Mouse (Mus musculus) lung, embryonic 15.5 days (tissue): ENCODE data around the gene Eif3l. TPM values are rescaled to one million over a fixed set of nuclear protein-coding genes. Genes with fewer than 3 reads are reported as not detected.

Experiments used
- ATAC-seq: fragments of 200-750 bp; cut with Nextera tagmentation; 2 replicates; pipeline ENCODE4 v1.8.0; 2017; ENCODE audit warnings: moderate number of reproducible peaks, borderline replicate concordance; ENCODE audit not compliant: low FRiP score, low TSS enrichment; ENCODE audit errors: extremely low read depth
- H3K27ac ChIP-seq: fragments of 300-500 bp; sonication (generic); 2 replicates; pipeline ENCODE4 v1.5.1; 2015; ENCODE audit warnings: moderate library complexity, mild to moderate bottlenecking, inconsistent platforms
- H3K27me3 ChIP-seq: fragments of 300-500 bp; sonication (generic); 2 replicates; pipeline ENCODE4 v1.6.1; 2015; ENCODE audit warnings: inconsistent platforms
- H3K36me3 ChIP-seq: fragments of 300-500 bp; sonication (generic); 2 replicates; pipeline ENCODE4 v1.6.1; 2015; ENCODE audit warnings: inconsistent platforms
- H3K4me1 ChIP-seq: fragments of 300-500 bp; sonication (generic); 2 replicates; pipeline ENCODE4 v1.6.1; 2015; ENCODE audit warnings: inconsistent platforms
- H3K4me2 ChIP-seq: fragments of 300-500 bp; sonication (generic); 2 replicates; pipeline ENCODE4 v1.6.1; 2015; ENCODE audit warnings: inconsistent platforms, mild to moderate bottlenecking, moderate library complexity
- H3K4me3 ChIP-seq: fragments of 300-500 bp; sonication (generic); 2 replicates; pipeline ENCODE4 v1.5.1; 2015; ENCODE audit warnings: mild to moderate bottlenecking, inconsistent platforms
- H3K9ac ChIP-seq: fragments of 300-500 bp; sonication (generic); 2 replicates; pipeline ENCODE4 v1.6.1; 2015; ENCODE audit warnings: inconsistent platforms
- H3K9me3 ChIP-seq: fragments of 300-500 bp; sonication (generic); 2 replicates; pipeline ENCODE4 v1.6.1; 2016; ENCODE audit warnings: inconsistent platforms
- WGBS: fragments of 180-500 bp; shearing (Covaris S2); methylation state at CpG from one replicate; pipeline ENCODE4 v1.1.7; 2015; 5-methylcytosine and 5-hydroxymethylcytosine counted together
- polyA plus RNA-seq: library from polyadenylated mRNA; unstranded; fragments of >200 nt; fragmentation: Nextera tagmentation; extraction: Ambion mirVana; gene quantifications from 2 replicates; pipeline ENCODE4 v1.2.1, GENCODE M21; 2015

Gene Eif3l
- polyA plus RNA-seq, 1 experiment from 2014 or later = 225 TPM

DNA sequence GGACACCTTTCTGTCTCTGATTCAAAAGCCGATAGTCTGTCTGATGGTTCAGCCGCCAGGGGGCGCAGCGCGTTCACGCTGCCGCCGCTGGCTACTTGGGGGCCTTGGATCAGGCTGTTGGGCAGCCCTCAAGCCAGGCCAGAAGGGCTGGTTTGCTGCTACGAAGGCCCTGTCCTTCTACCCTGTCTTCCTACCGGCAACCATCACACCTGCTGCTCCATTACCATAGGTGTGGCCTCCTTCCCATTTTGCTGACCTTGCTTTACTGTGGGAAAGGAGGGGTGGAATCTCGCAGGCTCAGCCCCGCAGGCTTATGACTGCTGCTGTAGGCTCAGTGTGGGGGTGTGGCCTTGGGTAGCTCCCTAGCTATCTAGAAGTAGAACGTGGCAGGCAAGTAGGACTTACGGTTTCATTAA, 37.1 kb upstream of the Eif3l start:
- 12% methylated on average over 14 of the region's 14 CpGs for WGBS
- no peak overlapping the region for H3K4me3 ChIP-seq
- no peak overlapping the region for H3K27ac ChIP-seq
- H3K9ac ChIP-seq = no peak overlapping the region
- no peaks in the 10 kb centered on the region; the same call in none of the 2 replicates for H3K36me3 ChIP-seq
- ATAC-seq = no peak
- H3K4me2 ChIP-seq = peak overlapping the region; percentile 23; the same call in 1 of the 2 replicates
- peaks cover 36% of the 10 kb centered on the region for H3K27me3 ChIP-seq
- H3K4me1 ChIP-seq = peaks cover 27% of the 10 kb centered on the region
- H3K9me3 ChIP-seq = no peaks in the 10 kb centered on the region

DNA sequence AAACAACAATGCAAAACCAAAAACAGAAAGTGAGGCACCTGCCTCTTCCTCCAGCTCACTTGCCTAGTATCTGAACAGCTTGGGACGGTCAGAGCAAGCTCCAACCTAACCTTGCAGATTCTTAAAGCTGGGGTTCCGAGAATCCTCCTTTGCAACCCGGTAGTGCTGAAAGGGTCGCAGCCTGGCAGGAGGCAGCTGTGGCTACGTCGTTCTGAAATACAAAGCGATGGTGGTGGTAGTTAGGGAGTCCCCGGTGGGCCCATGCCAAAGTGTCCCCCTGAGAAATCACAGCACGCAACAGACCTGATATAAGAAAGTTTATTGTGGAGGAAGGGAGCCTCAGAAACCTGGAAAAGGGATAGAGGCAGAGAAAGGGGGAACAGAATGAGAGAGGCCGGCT, 36.6 kb upstream of the Eif3l start:
- Histone ChIP-seq H3K9ac (no peak overlapping the region), H3K36me3 (no peaks in the 10 kb centered on the region; the same call in none of the 2 replicates), H3K27ac (no peak overlapping the region), H3K4me1 (peaks cover 31% of the 10 kb centered on the region), H3K4me2 (no peak overlapping the region), H3K27me3 (peaks cover 40% of the 10 kb centered on the region), H3K9me3 (no peaks in the 10 kb centered on the region), H3K4me3 (no peak overlapping the region)
- no peak for ATAC-seq
- WGBS = 72% methylated on average over 10 of the region's 10 CpGs

DNA sequence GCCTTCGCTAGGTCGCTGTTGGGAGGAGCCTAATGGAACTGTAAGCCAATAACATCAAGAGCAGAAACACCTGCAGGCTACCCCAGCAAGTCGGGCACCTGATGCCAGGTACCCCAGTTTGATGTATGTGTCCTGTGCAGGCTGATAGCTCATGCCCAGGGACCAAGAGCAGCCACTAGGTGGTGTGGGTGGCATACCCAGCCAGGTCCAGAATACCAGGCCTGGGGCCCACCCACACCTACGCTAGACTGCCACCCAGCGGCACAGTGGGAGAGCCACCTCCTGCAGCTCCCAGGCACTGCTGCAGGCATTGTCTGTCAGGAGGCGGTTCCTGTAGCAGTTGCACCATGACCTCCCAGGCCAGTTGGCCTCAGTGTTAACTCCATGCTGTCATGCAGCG, 36.1 kb upstream of the Eif3l start:
- peaks cover 45% of the 10 kb centered on the region for H3K27me3 ChIP-seq
- no peak overlapping the region for H3K4me2 ChIP-seq
- ATAC-seq = peak; percentile 50; the same call in 1 of the 2 replicates
- no peak overlapping the region for H3K27ac ChIP-seq
- no peak overlapping the region for H3K9ac ChIP-seq
- no peaks in the 10 kb centered on the region for H3K9me3 ChIP-seq
- H3K4me1 ChIP-seq = peaks cover 31% of the 10 kb centered on the region
- no peaks in the 10 kb centered on the region; the same call in none of the 2 replicates for H3K36me3 ChIP-seq
- H3K4me3 ChIP-seq = no peak overlapping the region
- 19% methylated on average over 7 of the region's 7 CpGs for WGBS

DNA sequence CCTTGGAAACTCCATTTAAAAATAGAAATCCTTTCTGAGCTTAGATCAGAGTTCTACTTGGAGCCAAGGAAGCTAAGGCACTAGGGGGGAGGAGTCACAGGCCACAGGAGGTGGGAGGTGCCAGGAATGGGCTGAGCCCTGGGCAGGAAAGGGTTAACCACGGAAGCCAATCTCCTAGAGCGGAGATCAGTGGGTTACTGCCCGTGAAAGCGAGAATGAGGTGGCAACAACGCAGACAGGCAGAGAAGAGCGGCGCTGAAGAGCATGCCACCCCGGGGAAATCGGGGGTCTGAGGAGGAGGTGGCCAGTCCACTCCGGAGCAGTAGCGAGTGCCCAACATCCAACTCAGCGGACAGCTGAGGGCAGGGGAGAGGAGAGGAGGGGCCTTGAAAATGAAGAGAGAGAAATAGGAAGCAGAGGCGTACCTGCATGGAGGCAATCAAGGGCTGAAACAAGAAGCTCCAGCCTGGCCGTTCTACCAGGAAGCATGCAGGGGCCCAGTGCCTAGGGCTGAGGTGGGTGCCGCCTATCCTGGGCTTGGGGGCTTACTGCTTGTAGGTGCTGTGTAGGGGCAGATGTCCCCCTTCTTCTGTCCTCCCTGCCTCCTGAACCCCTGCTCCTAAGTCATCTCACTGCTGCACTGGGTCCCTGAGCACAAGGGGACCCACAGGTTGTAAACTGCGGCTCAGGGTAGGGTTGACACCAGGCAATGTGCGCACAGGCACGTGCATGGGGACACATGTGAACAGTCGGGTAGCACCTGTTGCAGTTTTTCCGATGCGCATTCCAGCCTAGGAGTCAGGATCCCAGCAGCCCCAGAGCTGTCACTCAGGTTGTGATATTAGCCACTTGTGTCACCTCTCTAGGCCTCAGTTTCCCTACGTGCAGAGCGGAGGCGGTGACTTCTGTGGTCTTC, 34.2 kb upstream of the Eif3l start:
- Histone ChIP-seq H3K4me3 (peak overlapping the region; percentile 22), H3K9ac (no peak overlapping the region), H3K9me3 (no peaks in the 10 kb centered on the region), H3K36me3 (no peaks in the 10 kb centered on the region; the same call in 1 of the 2 replicates), H3K27me3 (peaks cover 55% of the 10 kb centered on the region), H3K4me1 (peaks cover 31% of the 10 kb centered on the region), H3K4me2 (peak overlapping the region; percentile 50), H3K27ac (no peak overlapping the region)
- WGBS = 15% methylated on average over 24 of the region's 24 CpGs
- no peak for ATAC-seq

DNA sequence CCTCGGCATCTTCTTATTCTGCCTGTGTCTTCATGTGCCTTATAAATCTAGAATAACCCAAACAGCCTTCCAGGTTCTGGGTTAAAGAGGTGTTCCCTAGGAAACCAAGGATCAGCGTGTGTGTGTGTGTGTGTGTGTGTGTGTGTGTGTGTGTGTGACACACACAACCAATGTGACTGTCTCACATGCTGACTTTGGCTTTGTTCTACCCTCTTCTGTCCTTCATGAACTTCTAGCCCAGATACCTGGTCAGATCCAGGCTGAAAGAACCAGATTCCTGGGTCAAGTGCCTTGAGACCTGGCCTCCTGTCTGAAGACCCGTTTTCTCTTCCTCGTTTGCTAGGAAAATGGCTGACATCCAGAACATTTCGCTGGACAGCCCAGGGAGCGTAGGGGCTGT, 33.4 kb upstream of the Eif3l start, which contains the start of gene Galr3:
Galr3 (plus strand) TSS at position 301 of the 400 bp plus-strand sequence.
- peak within 1 kb of the TSS; percentile 99 for H3K4me2 ChIP-seq
- no peaks in the 10 kb centered on the region; the same call in 1 of the 2 replicates for H3K36me3 ChIP-seq
- no peak for ATAC-seq
- peak within 1 kb of the TSS; percentile 56 for H3K4me3 ChIP-seq
- H3K27me3 ChIP-seq = peaks cover 56% of the 10 kb centered on the region
- WGBS = 74% methylated on average over 6 of the region's 6 CpGs
- no peak within 1 kb of the TSS for H3K27ac ChIP-seq
- H3K9ac ChIP-seq = peak within 1 kb of the TSS; percentile 31
- H3K9me3 ChIP-seq = no peaks in the 10 kb centered on the region
- peaks cover 31% of the 10 kb centered on the region for H3K4me1 ChIP-seq

DNA sequence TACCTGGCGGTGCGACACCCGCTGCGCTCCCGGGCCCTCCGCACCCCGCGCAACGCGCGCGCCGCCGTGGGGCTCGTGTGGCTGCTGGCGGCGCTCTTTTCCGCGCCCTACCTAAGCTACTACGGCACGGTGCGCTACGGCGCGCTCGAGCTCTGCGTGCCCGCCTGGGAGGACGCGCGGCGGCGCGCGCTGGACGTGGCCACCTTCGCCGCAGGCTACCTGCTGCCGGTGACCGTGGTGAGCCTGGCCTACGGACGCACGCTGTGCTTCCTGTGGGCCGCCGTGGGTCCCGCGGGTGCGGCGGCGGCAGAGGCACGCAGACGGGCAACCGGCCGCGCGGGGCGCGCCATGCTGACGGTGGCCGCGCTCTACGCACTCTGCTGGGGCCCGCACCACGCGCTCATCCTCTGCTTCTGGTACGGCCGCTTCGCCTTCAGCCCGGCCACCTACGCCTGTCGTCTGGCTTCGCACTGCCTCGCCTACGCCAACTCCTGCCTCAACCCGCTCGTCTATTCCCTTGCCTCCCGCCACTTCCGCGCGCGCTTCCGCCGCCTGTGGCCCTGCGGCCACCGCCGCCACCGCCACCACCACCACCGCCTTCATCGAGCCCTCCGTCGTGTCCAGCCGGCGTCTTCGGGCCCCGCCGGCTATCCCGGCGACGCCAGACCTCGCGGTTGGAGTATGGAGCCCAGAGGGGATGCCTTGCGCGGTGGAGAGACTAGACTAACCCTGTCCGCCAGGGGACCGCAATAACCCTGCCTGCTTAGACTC, 32.1 kb upstream of the Eif3l start:
- peak overlapping the region; percentile 31 for H3K9ac ChIP-seq
- H3K9me3 ChIP-seq = no peaks in the 10 kb centered on the region
- peak overlapping the region; percentile 56 for H3K4me3 ChIP-seq
- peaks cover 56% of the 10 kb centered on the region for H3K27me3 ChIP-seq
- no peak overlapping the region for H3K27ac ChIP-seq
- WGBS = under 1% methylated on average over 89 of the region's 105 CpGs
- no peaks in the 10 kb centered on the region for H3K36me3 ChIP-seq
- H3K4me2 ChIP-seq = peak overlapping the region; percentile 99
- H3K4me1 ChIP-seq = peaks cover 28% of the 10 kb centered on the region
- no peak for ATAC-seq

DNA sequence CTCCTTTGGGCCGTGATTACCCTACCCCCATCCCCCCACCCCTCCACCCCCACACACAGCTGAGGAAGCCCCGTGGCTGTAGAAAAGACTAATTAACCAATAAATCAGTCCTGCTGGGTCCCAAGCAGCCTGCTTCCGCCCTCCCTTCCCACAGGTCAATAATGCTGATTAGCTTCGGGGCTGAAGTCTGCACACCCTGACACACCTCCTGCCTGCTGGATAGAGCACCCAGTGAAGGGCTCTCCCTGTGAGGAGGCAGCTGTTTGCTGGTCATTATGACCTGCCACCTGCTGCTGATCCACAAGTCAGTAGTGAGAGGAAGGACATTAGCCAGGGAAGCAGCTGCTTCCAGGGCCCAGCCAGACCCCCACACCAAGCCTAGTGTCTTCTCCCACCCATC, 30.1 kb upstream of the Eif3l start:
- H3K27me3 ChIP-seq = peaks cover 52% of the 10 kb centered on the region
- no peak overlapping the region for H3K27ac ChIP-seq
- H3K36me3 ChIP-seq = no peaks in the 10 kb centered on the region
- H3K4me2 ChIP-seq = no peak overlapping the region
- no peak overlapping the region for H3K9ac ChIP-seq
- no peaks in the 10 kb centered on the region for H3K9me3 ChIP-seq
- no peak for ATAC-seq
- H3K4me3 ChIP-seq = no peak overlapping the region
- 38% methylated on average over 4 of the region's 4 CpGs for WGBS
- peaks cover 19% of the 10 kb centered on the region for H3K4me1 ChIP-seq

DNA sequence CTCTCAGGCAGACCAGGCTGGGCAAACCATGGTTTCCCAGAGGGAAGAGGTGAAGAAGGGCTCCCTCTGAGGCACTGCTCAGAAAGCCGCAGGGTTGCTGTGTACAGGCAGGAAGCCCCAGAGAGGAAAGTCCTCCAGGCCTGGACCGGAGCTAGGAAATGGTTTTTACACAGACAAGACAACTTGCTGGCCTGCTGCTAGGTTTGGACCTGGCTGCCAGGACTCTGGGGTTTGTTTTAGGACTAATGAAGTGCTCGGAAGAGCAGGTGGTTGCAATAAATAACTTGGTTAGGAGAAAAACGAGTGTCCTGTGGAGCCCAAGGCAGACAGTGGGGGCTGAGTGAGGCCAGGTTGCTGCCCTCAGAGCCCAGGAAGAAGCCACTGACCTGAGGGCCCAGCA, 26.8 kb upstream of the Eif3l start:
- H3K4me3 ChIP-seq = no peak overlapping the region
- H3K9ac ChIP-seq = no peak overlapping the region
- H3K36me3 ChIP-seq = peaks cover under 1% of the 10 kb centered on the region; the same call in 1 of the 2 replicates
- 60% methylated on average over 4 of the region's 4 CpGs for WGBS
- H3K9me3 ChIP-seq = no peaks in the 10 kb centered on the region
- peaks cover 18% of the 10 kb centered on the region for H3K27me3 ChIP-seq
- no peak overlapping the region for H3K27ac ChIP-seq
- ATAC-seq = no peak
- no peak overlapping the region for H3K4me2 ChIP-seq
- peaks cover 16% of the 10 kb centered on the region for H3K4me1 ChIP-seq

DNA sequence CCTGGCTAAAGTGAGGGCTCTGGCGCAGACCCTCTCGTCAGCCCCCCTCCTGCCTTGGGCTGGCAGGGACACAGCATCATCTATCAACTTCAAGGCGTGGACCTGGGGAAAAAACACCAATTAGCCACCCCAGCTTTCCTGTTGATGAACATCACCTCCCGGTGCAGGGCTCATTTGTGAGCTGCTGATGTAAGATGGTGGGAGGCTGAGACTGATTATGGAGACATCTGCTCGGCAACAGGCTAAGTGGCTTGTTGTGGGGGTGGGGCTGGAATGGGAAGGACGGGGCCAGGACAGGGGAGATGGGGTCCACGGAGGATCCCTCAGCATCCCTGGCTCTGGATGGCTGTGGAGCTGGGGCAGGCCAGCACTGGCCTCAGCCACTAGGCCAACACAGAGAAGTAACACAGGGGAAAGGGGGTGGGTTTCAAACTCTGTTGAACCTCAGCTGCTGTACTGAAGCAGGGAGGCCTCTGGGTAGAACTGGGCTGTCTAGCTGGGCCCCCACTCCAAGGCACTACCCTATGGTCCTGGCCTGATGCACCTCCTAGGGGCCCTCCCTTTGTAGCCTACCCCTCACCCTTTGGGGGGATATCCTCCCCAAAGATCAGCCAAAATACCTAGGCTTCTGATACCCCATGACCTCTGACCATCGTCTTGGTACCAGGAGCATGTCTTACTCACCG, 24.7 kb upstream of the Eif3l start:
- no peak overlapping the region for H3K27ac ChIP-seq
- H3K4me3 ChIP-seq = no peak overlapping the region
- no peak overlapping the region for H3K4me2 ChIP-seq
- no peak for ATAC-seq
- H3K9ac ChIP-seq = no peak overlapping the region
- peaks cover 4% of the 10 kb centered on the region; the same call in 1 of the 2 replicates for H3K27me3 ChIP-seq
- 39% methylated on average over 9 of the region's 9 CpGs for WGBS
- H3K9me3 ChIP-seq = no peaks in the 10 kb centered on the region
- H3K36me3 ChIP-seq = peaks cover 22% of the 10 kb centered on the region
- peaks cover 15% of the 10 kb centered on the region; the same call in 1 of the 2 replicates for H3K4me1 ChIP-seq

DNA sequence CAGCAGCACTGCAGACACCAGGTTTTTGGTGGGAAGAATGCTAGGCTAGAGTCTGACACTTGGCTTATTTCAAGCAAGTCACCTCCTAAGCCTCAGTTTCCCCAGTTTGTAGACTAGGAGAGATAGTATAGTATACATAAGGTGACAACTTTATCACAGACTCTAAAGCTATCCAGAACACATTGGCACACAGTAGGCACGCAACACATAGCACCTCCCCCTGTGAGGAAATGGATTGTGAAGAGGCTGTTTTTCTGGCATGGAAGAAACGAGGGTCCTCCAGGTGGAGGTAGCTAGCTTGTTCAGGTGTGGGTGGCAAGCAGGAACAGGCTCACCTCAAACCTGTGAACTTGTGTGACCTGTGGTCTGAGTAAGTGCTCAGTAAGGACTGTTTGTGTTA, 24.0 kb upstream of the Eif3l start:
- peaks cover 15% of the 10 kb centered on the region; the same call in 1 of the 2 replicates for H3K4me1 ChIP-seq
- H3K9me3 ChIP-seq = no peaks in the 10 kb centered on the region
- WGBS = 46% methylated on average over 2 of the region's 2 CpGs
- H3K4me3 ChIP-seq = no peak overlapping the region
- no peaks in the 10 kb centered on the region for H3K27me3 ChIP-seq
- no peak for ATAC-seq
- H3K9ac ChIP-seq = no peak overlapping the region
- H3K27ac ChIP-seq = peak overlapping the region; percentile 71
- no peak overlapping the region for H3K4me2 ChIP-seq
- H3K36me3 ChIP-seq = peaks cover 28% of the 10 kb centered on the region
